Mouse (Mus musculus): Measurements from ENCODE around the gene Lrrc75a.
A peak's percentile ranks its signal among the peaks of the same experiment; 100 is the strongest.

DNA sequence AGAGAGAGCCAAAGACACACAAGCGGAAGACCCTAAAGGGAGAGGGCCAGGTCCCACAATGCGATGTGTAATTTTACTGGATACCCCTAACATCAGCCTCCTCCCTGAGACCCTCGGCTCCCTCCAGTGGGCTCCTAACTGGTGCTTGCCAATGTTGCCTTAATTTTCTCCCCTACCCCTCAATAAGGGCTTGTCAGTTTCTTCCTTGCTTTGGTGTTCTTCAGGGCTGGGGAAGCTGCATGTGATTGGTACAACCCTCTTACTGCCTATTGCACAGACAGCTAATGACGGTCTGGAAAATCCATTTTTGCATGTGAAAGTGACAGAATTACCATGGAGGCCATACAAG lies 1.9 kb downstream of the Lrrc75a start:
- TF ChIP-seq CTCF (IDR thresholded peaks at IDR 0.05; ENCODE audit: extremely low read depth, insufficient read length, insufficient replicate concordance, low read depth, low read length) (no peak), POLR2A (IDR thresholded peaks at IDR 0.05; ENCODE audit: low read depth, low read length) (0 out of 2 replicates have a peak, but pooled peaks have one; percentile 17)

Measured in small intestine, adult 2 months (tissue).